Mouse (Mus musculus) limb, embryonic 14.5 days (tissue): ENCODE data around the gene Zfp423. TPM values are rescaled to one million over a fixed set of nuclear protein-coding genes. Genes with fewer than 3 reads are reported as not detected.

ENCODE experiments used
- ATAC-seq: fragments of 200-750 bp; cut with Nextera tagmentation; 2 replicates; pipeline ENCODE4 v1.8.0; 2017; ENCODE audit warnings: low read depth, moderate number of reproducible peaks, moderate TSS enrichment; ENCODE audit not compliant: low FRiP score
- DNase-seq: peaks from one replicate; pipeline ENCODE4 v3.0.0-alpha.2; 2015; ENCODE audit warnings: low spot score
- H3K27ac ChIP-seq: fragments of 300-500 bp; sonication (generic); replicated peaks from 2 replicates; pipeline ENCODE4 v1.5.1; 2014; ENCODE audit warnings: low read depth, mild to moderate bottlenecking, low read length, moderate library complexity, mixed read lengths
- H3K27me3 ChIP-seq: fragments of 300-500 bp; sonication (generic); 2 replicates; pipeline ENCODE4 v1.6.1; 2014; ENCODE audit warnings: low read length, mixed read lengths; ENCODE audit not compliant: control insufficient read depth, insufficient read depth
- H3K36me3 ChIP-seq: fragments of 300-500 bp; sonication (generic); 2 replicates; pipeline ENCODE4 v1.6.1; 2014; ENCODE audit warnings: mild to moderate bottlenecking, low read length, moderate library complexity, mixed read lengths; ENCODE audit not compliant: control insufficient read depth, insufficient read depth
- H3K4me1 ChIP-seq: fragments of 300-500 bp; sonication (generic); 2 replicates; pipeline ENCODE4 v1.6.1; 2014; ENCODE audit warnings: antibody characterized with exemption, low read length, mixed read lengths; ENCODE audit not compliant: control insufficient read depth, insufficient read depth
- H3K4me2 ChIP-seq: fragments of 300-500 bp; sonication (generic); replicated peaks from 2 replicates; pipeline ENCODE4 v1.6.1; 2014; ENCODE audit warnings: low read depth, mild to moderate bottlenecking, low read length, moderate library complexity; ENCODE audit not compliant: severe bottlenecking
- H3K4me3 ChIP-seq: fragments of 300-500 bp; sonication (generic); replicated peaks from 2 replicates; pipeline ENCODE4 v1.5.1; 2014; ENCODE audit warnings: low read length
- H3K9ac ChIP-seq: fragments of 300-500 bp; sonication (generic); 2 replicates; pipeline ENCODE4 v1.6.1; 2014; ENCODE audit warnings: mild to moderate bottlenecking, low read depth, low read length, moderate library complexity; ENCODE audit not compliant: severe bottlenecking
- H3K9me3 ChIP-seq: fragments of 300-500 bp; sonication (generic); 2 replicates; pipeline ENCODE4 v1.6.1; 2016; ENCODE audit warnings: low read length; ENCODE audit not compliant: control insufficient read depth
- POLR2A ChIP-seq: fragments of 200-500 bp; IDR thresholded peaks from 2 replicates; pipeline ENCODE4 v1.8.0; 2012; ENCODE audit warnings: inconsistent platforms, mild to moderate bottlenecking, moderate library complexity, borderline replicate concordance; ENCODE audit not compliant: insufficient read depth, insufficient read length; ENCODE audit errors: extremely low read depth
- WGBS: fragments of 180-500 bp; shearing (Covaris S2); extraction: QIAGEN DNeasy Blood & Tissue Kit; methylation state at CpG from one replicate; pipeline ENCODE4 v1.1.7; 2014; 5-methylcytosine and 5-hydroxymethylcytosine counted together
- polyA plus RNA-seq, 2 experiments: library from polyadenylated mRNA; depleted of rRNA in 1 of 2; stranded (reverse) in 1 of 2; unstranded in 1 of 2; fragments of >200 nt; fragmentation: Nextera tagmentation in 1 of 2; extraction: Ambion mirVana in 1 of 2; gene quantifications; 2 replicates each; pipeline versions ENCODE4 v1.2.1 to v1.2.3; 2012 to 2014

Gene Zfp423
- polyA plus RNA-seq, 2 experiments, result 24.4 to 46.4 TPM

DNA sequence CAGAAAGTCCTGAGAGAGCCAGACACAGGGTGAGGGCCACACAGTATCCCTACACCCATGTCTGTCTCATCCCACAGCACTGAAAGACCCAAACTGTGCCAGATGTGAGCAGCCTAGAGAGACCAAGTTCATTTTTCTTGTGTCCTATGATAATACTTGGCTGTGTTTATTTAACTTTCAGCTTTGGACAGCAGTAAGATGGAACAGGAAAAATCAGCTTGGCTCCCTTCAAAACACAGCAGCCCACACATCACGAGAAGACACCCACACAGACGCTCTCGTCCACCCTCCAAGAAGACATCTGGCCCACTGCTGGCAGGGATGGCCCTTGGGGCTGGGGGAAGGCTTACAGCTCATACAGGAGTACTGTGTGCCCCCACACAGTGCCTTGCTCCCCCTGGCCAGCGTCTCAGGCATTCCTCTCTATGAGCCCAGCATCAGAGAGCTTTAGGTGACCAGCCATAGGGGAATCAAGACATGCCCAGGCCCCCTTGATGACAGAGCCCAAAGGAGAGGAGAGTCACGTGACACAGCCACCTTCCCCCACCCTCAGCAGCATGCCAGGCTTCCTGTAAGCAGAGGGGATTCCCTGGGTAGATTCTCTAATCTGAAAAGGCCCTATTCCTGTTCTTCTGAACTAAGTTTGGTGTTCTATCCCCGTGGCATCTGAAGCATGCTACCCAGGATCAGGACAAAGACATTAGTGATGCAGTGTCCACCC, 45.0 kb downstream of the Zfp423 start:
- WGBS, result 53% methylated on average over 6 of the region's 6 CpGs
- Histone ChIP-seq H3K9me3 (no peaks in the 10 kb centered on the region), H3K36me3 (no peaks in the 10 kb centered on the region), H3K9ac (no peak overlapping the region), H3K4me2 (no peak overlapping the region), H3K4me3 (no peak overlapping the region), H3K27ac (no peak overlapping the region), H3K4me1 (peaks cover 71% of the 10 kb centered on the region), H3K27me3 (no peaks in the 10 kb centered on the region)
- DNase-seq (no peak), ATAC-seq (no peak)
- no peak for TF ChIP-seq POLR2A

DNA sequence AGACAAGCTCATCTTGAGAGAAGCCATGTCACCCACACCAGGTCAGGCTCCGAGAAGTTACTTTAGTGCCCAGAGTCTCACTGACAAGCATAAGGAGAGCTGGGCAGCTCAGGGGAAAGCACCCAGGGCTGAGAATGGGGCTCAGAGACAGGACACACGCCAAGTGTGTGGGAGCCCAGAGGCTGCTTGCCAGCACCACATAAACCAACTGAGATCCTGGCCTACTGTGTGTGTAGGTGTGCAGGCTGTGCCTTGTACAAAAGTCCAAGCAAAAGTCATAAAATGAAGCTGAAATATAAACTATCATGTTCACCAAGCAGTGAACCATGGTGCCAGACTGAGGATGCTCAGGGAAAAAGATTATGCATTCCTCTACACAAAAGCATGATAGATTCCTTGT, 50.5 kb downstream of the Zfp423 start:
- DNase-seq (no peak), ATAC-seq (no peak)
- Histone ChIP-seq H3K9me3 (no peaks in the 10 kb centered on the region), H3K4me1 (peaks cover 60% of the 10 kb centered on the region), H3K36me3 (no peaks in the 10 kb centered on the region), H3K9ac (no peak overlapping the region), H3K27ac (no peak overlapping the region), H3K4me2 (no peak overlapping the region), H3K27me3 (no peaks in the 10 kb centered on the region), H3K4me3 (no peak overlapping the region)
- no peak for TF ChIP-seq POLR2A
- WGBS, result 83% methylated on average over 2 of the region's 2 CpGs

GRCm38 (mm10) chr8:87905404-87905803, 54.0 kb downstream of the Zfp423 start:
- Histone ChIP-seq H3K9me3 (no peaks in the 10 kb centered on the region), H3K36me3 (no peaks in the 10 kb centered on the region), H3K4me2 (no peak overlapping the region; the same call in 1 of the 2 replicates), H3K27me3 (no peaks in the 10 kb centered on the region), H3K27ac (peak overlapping the region; percentile 82), H3K4me1 (peaks cover 40% of the 10 kb centered on the region), H3K4me3 (no peak overlapping the region), H3K9ac (no peak overlapping the region)
- ATAC-seq (peak; percentile 89), DNase-seq (peak; percentile 86)
- no peak for TF ChIP-seq POLR2A
- 31% methylated on average over 5 of the region's 5 CpGs for WGBS

- DNase-seq (peak; percentile 46), ATAC-seq (no peak)
- WGBS, result 44% methylated on average over 5 of the region's 5 CpGs
- no peak for TF ChIP-seq POLR2A
- Histone ChIP-seq H3K27ac (peak overlapping the region; percentile 82), H3K9me3 (no peaks in the 10 kb centered on the region), H3K4me1 (peaks cover 40% of the 10 kb centered on the region), H3K36me3 (no peaks in the 10 kb centered on the region), H3K4me2 (no peak overlapping the region), H3K27me3 (no peaks in the 10 kb centered on the region), H3K9ac (no peak overlapping the region), H3K4me3 (no peak overlapping the region)
Measured at GRCm38 (mm10) chr8:87904108-87904507, 55.3 kb downstream of the Zfp423 start.

DNA sequence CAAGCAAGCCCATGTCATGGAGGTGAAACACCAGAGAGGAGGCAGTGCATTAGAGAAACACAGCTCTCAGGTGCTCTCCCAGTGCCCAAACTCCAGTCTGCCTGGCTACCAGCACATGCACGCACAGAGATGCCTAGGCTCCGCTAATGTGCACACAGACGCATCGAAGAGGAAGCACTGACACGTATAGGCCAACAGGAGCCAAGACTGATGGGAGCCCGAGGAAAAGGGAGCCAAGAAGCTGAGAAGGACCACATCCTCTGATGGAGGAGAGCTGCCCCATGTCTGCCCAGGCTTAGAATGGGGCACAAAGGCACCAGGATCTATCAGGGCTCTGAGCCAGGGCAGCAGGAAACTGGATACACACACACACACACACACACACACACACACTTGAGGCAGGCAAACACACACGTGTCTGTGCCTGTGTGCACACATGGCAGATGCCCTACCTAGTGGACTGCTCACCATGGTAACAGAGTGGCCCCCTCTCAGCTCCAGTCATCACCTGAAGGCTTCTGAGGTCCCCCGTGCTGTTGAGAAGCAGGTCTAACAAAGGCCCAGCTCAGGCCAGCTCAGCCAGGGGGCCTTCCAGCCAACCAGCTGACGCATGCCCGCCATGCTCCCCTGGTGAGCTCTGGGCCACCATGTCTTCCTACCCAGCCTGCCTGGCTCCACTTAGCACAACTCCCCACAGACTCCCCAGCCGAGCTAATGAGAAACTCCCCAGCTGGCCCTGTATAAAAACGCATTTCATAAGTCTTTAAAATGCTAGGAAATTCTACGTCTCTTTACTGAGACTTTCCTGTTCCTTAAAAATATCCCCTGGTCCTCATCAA, 64.0 kb downstream of the Zfp423 start:
- WGBS, result 37% methylated on average over 13 of the region's 13 CpGs
- no peak for TF ChIP-seq POLR2A
- Histone ChIP-seq H3K27me3 (no peaks in the 10 kb centered on the region), H3K9me3 (no peaks in the 10 kb centered on the region), H3K4me2 (no peak overlapping the region; the same call in 1 of the 2 replicates), H3K27ac (peak overlapping the region; percentile 83), H3K4me3 (no peak overlapping the region), H3K36me3 (no peaks in the 10 kb centered on the region), H3K9ac (no peak overlapping the region), H3K4me1 (peaks cover 70% of the 10 kb centered on the region)
- peak; percentile 68; the same call in 1 of the 2 replicates for ATAC-seq
- DNase-seq, result peak; percentile 48
